Mouse (Mus musculus) liver, embryonic 14.5 days (tissue): ENCODE measurements around the gene Cs. TPM values are rescaled to one million over a fixed set of nuclear protein-coding genes. Genes with fewer than 3 reads are reported as not detected.

Experiments used
- ATAC-seq: fragments of 200-750 bp; cut with Nextera tagmentation; 2 replicates; pipeline ENCODE4 v1.8.0; 2017; ENCODE audit warnings: moderate number of reproducible peaks, mild to moderate bottlenecking, moderate library complexity; ENCODE audit not compliant: insufficient read depth
- DNase-seq, 3 experiments: peaks; one replicate each; pipeline ENCODE4 v3.0.0-alpha.2; 2012 to 2013; ENCODE audit warnings: low read depth in 3 of 3, low spot score in 3 of 3
- H3K27ac ChIP-seq: fragments of 300-500 bp; sonication (generic); 2 replicates; pipeline ENCODE4 v1.5.1; 2014; ENCODE audit warnings: moderate library complexity, mild to moderate bottlenecking, control low read depth, inconsistent platforms
- H3K27me3 ChIP-seq: fragments of 300-500 bp; sonication (generic); 2 replicates; pipeline ENCODE4 v1.6.1; 2014; ENCODE audit warnings: mild to moderate bottlenecking, low read length, moderate library complexity; ENCODE audit not compliant: control insufficient read depth, insufficient read depth
- H3K36me3 ChIP-seq: fragments of 300-500 bp; sonication (generic); replicated peaks from 2 replicates; pipeline ENCODE4 v1.6.1; 2014; ENCODE audit warnings: low read depth; ENCODE audit not compliant: control insufficient read depth, insufficient read depth
- H3K4me1 ChIP-seq, 2 experiments: fragments of 200-500 bp in 1 of 2; fragments of 300-500 bp in 1 of 2; sonication (generic) in 1 of 2; replicated peaks; 2 replicates each; pipeline ENCODE4 v1.6.1; 2012 to 2014; ENCODE audit warnings: antibody characterized with exemption in 1 of 2, inconsistent platforms in 1 of 2, low read length in 1 of 2; ENCODE audit not compliant: control insufficient read depth in 2 of 2, insufficient read depth in 2 of 2
- H3K4me2 ChIP-seq: fragments of 300-500 bp; sonication (generic); 2 replicates; pipeline ENCODE4 v1.6.1; 2014; ENCODE audit warnings: low read depth, mild to moderate bottlenecking, control low read depth, moderate library complexity
- H3K4me3 ChIP-seq, 2 experiments: fragments of 200-500 bp in 1 of 2; fragments of 300-500 bp in 1 of 2; sonication (generic) in 1 of 2; 2 replicates each; pipeline ENCODE4 v1.5.1; 2012 to 2014; ENCODE audit warnings: low read depth in 2 of 2, low read length in 2 of 2, mild to moderate bottlenecking in 2 of 2, control low read depth in 1 of 2, inconsistent platforms in 1 of 2, moderate library complexity in 1 of 2; ENCODE audit not compliant: insufficient read depth in 1 of 2
- H3K9ac ChIP-seq: fragments of 300-500 bp; sonication (generic); replicated peaks from 2 replicates; pipeline ENCODE4 v1.6.1; 2014; ENCODE audit warnings: mild to moderate bottlenecking, control low read depth, moderate library complexity
- H3K9me3 ChIP-seq: fragments of 300-500 bp; sonication (generic); 2 replicates; pipeline ENCODE4 v1.6.1; 2016; ENCODE audit warnings: low read length, mixed read lengths; ENCODE audit not compliant: control insufficient read depth
- CTCF ChIP-seq: IDR thresholded peaks from 2 replicates; pipeline ENCODE4 v1.5.1; 2016; ENCODE audit warnings: antibody characterized with exemption, low read depth, control low read depth
- EP300 ChIP-seq: IDR thresholded peaks from 2 replicates; pipeline ENCODE4 v1.6.1; 2016; ENCODE audit warnings: antibody characterized with exemption, low read depth
- WGBS: fragments of 180-500 bp; shearing (Covaris S2); extraction: QIAGEN DNeasy Blood & Tissue Kit; methylation state at CpG from one replicate; pipeline ENCODE4 v1.1.7; 2014; ENCODE audit not compliant: insufficient replicate concordance; 5-methylcytosine and 5-hydroxymethylcytosine counted together
- polyA plus RNA-seq, 2 experiments: library from polyadenylated mRNA; depleted of rRNA in 1 of 2; stranded (reverse) in 1 of 2; unstranded in 1 of 2; fragments of >200 nt; fragmentation: Nextera tagmentation in 1 of 2; extraction: Ambion mirVana in 1 of 2; gene quantifications; 2 replicates each; pipeline versions ENCODE4 v1.2.1 to v1.2.3; 2012 to 2014

The Cs gene
- polyA plus RNA-seq, 2 experiments = 80.5 to 117 TPM

GRCm38 (mm10) chr10:128340257-128340656 is 2.7 kb downstream of the Cs start:
- peak overlapping the region; percentile 80 for H3K4me2 ChIP-seq
- no peaks in the 10 kb centered on the region for H3K27me3 ChIP-seq
- TF ChIP-seq CTCF (peak; percentile 56), EP300 (no peak)
- peaks cover 60 to 62% of the 10 kb centered on the region in 2 experiments for H3K4me1 ChIP-seq
- no peak overlapping the region for H3K9ac ChIP-seq
- H3K4me3 ChIP-seq = no peak overlapping the region
- ATAC-seq = no peak
- WGBS = 26% methylated on average over 2 of the region's 2 CpGs
- peak in 1 of 3 experiments; percentile 46 for DNase-seq
- peaks cover 6% of the 10 kb centered on the region; the same call in 1 of the 2 replicates for H3K36me3 ChIP-seq
- no peaks in the 10 kb centered on the region for H3K9me3 ChIP-seq
- peak overlapping the region; percentile 6; the same call in 1 of the 2 replicates for H3K27ac ChIP-seq

GRCm38 (mm10) chr10:128343436-128343835 is 5.9 kb downstream of the Cs start:
- TF ChIP-seq EP300 (no peak), CTCF (no peak)
- H3K4me1 ChIP-seq = peaks cover 51 to 52% of the 10 kb centered on the region in 2 experiments
- H3K9me3 ChIP-seq = no peaks in the 10 kb centered on the region
- no peak overlapping the region for H3K4me3 ChIP-seq
- peak overlapping the region; percentile 28 for H3K4me2 ChIP-seq
- no peak overlapping the region for H3K9ac ChIP-seq
- no peak for ATAC-seq
- DNase-seq = no peak
- H3K36me3 ChIP-seq = peaks cover 15% of the 10 kb centered on the region
- peak overlapping the region; percentile 56 for H3K27ac ChIP-seq
- 79% methylated on average over 1 of the region's 1 CpGs for WGBS
- no peaks in the 10 kb centered on the region for H3K27me3 ChIP-seq

- peak; percentile 88 for ATAC-seq
- peak overlapping the region; percentile 31 to 50; a peak in 3 of 4 replicates for H3K4me3 ChIP-seq
- WGBS = 8% methylated on average over 7 of the region's 7 CpGs
- peak; percentile 79 to 88 (median 84) for DNase-seq
- peak overlapping the region; percentile 51 for H3K9ac ChIP-seq
- peak overlapping the region; percentile 68 for H3K4me2 ChIP-seq
- peak; percentile 53 for TF ChIP-seq EP300
- no peak for TF ChIP-seq CTCF
- H3K4me1 ChIP-seq = peaks cover 39 to 40% of the 10 kb centered on the region in 2 experiments
- no peaks in the 10 kb centered on the region for H3K27me3 ChIP-seq
- H3K9me3 ChIP-seq = no peaks in the 10 kb centered on the region
- H3K36me3 ChIP-seq = peaks cover 20% of the 10 kb centered on the region
- H3K27ac ChIP-seq = peak overlapping the region; percentile 92
Measured at GRCm38 (mm10) chr10:128344568-128345275, 7.2 kb downstream of the Cs start.

- peaks cover 25 to 26% of the 10 kb centered on the region in 2 experiments for H3K4me1 ChIP-seq
- no peaks in the 10 kb centered on the region for H3K27me3 ChIP-seq
- TF ChIP-seq EP300 (no peak), CTCF (no peak)
- H3K36me3 ChIP-seq = peaks cover 44% of the 10 kb centered on the region
- H3K9me3 ChIP-seq = no peaks in the 10 kb centered on the region
- no peak overlapping the region for H3K27ac ChIP-seq
- H3K4me3 ChIP-seq = no peak overlapping the region
- DNase-seq = no peak
- no peak overlapping the region for H3K4me2 ChIP-seq
- WGBS = 91% methylated on average over 8 of the region's 8 CpGs
- no peak for ATAC-seq
- H3K9ac ChIP-seq = no peak overlapping the region
Measured at GRCm38 (mm10) chr10:128347541-128347940, 10.0 kb downstream of the Cs start.

- TF ChIP-seq EP300 (no peak), CTCF (peak; percentile 73)
- no peak for ATAC-seq
- H3K4me3 ChIP-seq = no peak overlapping the region
- no peaks in the 10 kb centered on the region for H3K4me1 ChIP-seq
- no peaks in the 10 kb centered on the region for H3K27me3 ChIP-seq
- H3K9ac ChIP-seq = no peak overlapping the region
- no peak overlapping the region for H3K27ac ChIP-seq
- peak in 1 of 3 experiments; percentile 47 for DNase-seq
- H3K4me2 ChIP-seq = no peak overlapping the region
- peaks cover 80% of the 10 kb centered on the region for H3K36me3 ChIP-seq
- no peaks in the 10 kb centered on the region for H3K9me3 ChIP-seq
- 45% methylated on average over 2 of the region's 2 CpGs for WGBS
Measured at GRCm38 (mm10) chr10:128358796-128359195, 21.3 kb downstream of the Cs start.
